Mouse (Mus musculus): ENCODE measurements around the gene Per2.

DNA sequence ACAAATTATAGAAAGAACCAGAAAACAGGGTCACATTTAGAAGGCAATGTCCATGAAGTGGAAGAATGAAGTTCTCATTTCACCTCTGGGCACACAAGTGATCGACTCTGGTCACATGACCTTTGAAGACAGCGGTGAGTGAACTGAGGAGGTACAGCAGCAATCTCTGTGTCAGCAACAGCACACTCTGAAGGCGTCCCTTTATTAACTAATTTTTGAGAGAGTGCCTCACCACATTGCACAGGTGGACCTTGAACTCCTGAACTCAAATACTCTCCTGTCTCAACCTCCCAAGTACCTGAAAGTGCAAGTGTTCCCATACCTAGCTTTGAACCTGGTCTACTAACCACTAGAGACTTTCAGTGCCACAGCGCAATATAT lies 78.0 kb downstream of the Per2 start:
- TF ChIP-seq POLR2A (IDR thresholded peaks at IDR 0.05; ENCODE audit: low read depth, low read length) (no peak), CTCF (conservative IDR thresholded peaks at IDR 0.05; ENCODE audit: insufficient read depth, insufficient read length, low read depth, low read length) (no peak)
